Mouse (Mus musculus): ENCODE measurements around the gene Cited2. TPM values are rescaled to one million over a fixed set of nuclear protein-coding genes. Genes with fewer than 3 reads are reported as not detected.

Gene Cited2
- polyA plus RNA-seq (2012; rRNA removed): 105 and 113 TPM in 2 replicates

- TF ChIP-seq CTCF (IDR thresholded peaks at IDR 0.05; ENCODE audit: borderline replicate concordance, extremely low read depth, insufficient read depth, insufficient read length): peak; percentile 53; the same call in 1 of the 2 replicates
- peak; percentile 95 for TF ChIP-seq POLR2A (IDR thresholded peaks at IDR 0.05; ENCODE audit: borderline replicate concordance, extremely low read depth, insufficient read depth, insufficient read length, poor library complexity, severe bottlenecking)
- DNase-seq (ENCODE audit: low read depth): peak; percentile 98
Measured at GRCm38 (mm10) chr10:17722653-17723410, at the start of gene Cited2. Gene Cited2 (plus strand): TSS chr10:17723218.

- no peak for TF ChIP-seq CTCF (IDR thresholded peaks at IDR 0.05; ENCODE audit: borderline replicate concordance, extremely low read depth, insufficient read depth, insufficient read length)
- no peak for TF ChIP-seq POLR2A (IDR thresholded peaks at IDR 0.05; ENCODE audit: borderline replicate concordance, extremely low read depth, insufficient read depth, insufficient read length, poor library complexity, severe bottlenecking)
Measured at GRCm38 (mm10) chr10:17674454-17674853, 48.6 kb upstream of the Cited2 start.

GRCm38 (mm10) chr10:17674869-17675268 lies 48.1 kb upstream of the Cited2 start:
- DNase-seq (ENCODE audit: low read depth): no peak
- TF ChIP-seq POLR2A (IDR thresholded peaks at IDR 0.05; ENCODE audit: borderline replicate concordance, extremely low read depth, insufficient read depth, insufficient read length, poor library complexity, severe bottlenecking) (no peak), CTCF (IDR thresholded peaks at IDR 0.05; ENCODE audit: borderline replicate concordance, extremely low read depth, insufficient read depth, insufficient read length) (no peak)

More at GRCm38 (mm10) chr10:17674454-17674853, 48.6 kb upstream of the Cited2 start:
- DNase-seq (ENCODE audit: low read depth): no peak

GRCm38 (mm10) chr10:17676464-17676863 lies 46.6 kb upstream of the Cited2 start:
- TF ChIP-seq POLR2A (IDR thresholded peaks at IDR 0.05; ENCODE audit: borderline replicate concordance, extremely low read depth, insufficient read depth, insufficient read length, poor library complexity, severe bottlenecking): no peak
- TF ChIP-seq CTCF (IDR thresholded peaks at IDR 0.05; ENCODE audit: borderline replicate concordance, extremely low read depth, insufficient read depth, insufficient read length): no peak
- DNase-seq (ENCODE audit: low read depth): no peak

GRCm38 (mm10) chr10:17677308-17677707 lies 45.7 kb upstream of the Cited2 start:
- TF ChIP-seq POLR2A (IDR thresholded peaks at IDR 0.05; ENCODE audit: borderline replicate concordance, extremely low read depth, insufficient read depth, insufficient read length, poor library complexity, severe bottlenecking) (no peak), CTCF (IDR thresholded peaks at IDR 0.05; ENCODE audit: borderline replicate concordance, extremely low read depth, insufficient read depth, insufficient read length) (no peak)
- no peak for DNase-seq (ENCODE audit: low read depth)

GRCm38 (mm10) chr10:17680432-17681382 lies 42.3 kb upstream of the Cited2 start:
- no peak for DNase-seq (ENCODE audit: low read depth)
- TF ChIP-seq CTCF (IDR thresholded peaks at IDR 0.05; ENCODE audit: borderline replicate concordance, extremely low read depth, insufficient read depth, insufficient read length) (no peak), POLR2A (IDR thresholded peaks at IDR 0.05; ENCODE audit: borderline replicate concordance, extremely low read depth, insufficient read depth, insufficient read length, poor library complexity, severe bottlenecking) (no peak)

- no peak for TF ChIP-seq POLR2A (IDR thresholded peaks at IDR 0.05; ENCODE audit: borderline replicate concordance, extremely low read depth, insufficient read depth, insufficient read length, poor library complexity, severe bottlenecking)
- TF ChIP-seq CTCF (IDR thresholded peaks at IDR 0.05; ENCODE audit: borderline replicate concordance, extremely low read depth, insufficient read depth, insufficient read length): no peak
- no peak for DNase-seq (ENCODE audit: low read depth)
Measured at GRCm38 (mm10) chr10:17681386-17681785, 41.6 kb upstream of the Cited2 start.

GRCm38 (mm10) chr10:17683852-17684428 lies 39.1 kb upstream of the Cited2 start:
- DNase-seq (ENCODE audit: low read depth): no peak
- TF ChIP-seq POLR2A (IDR thresholded peaks at IDR 0.05; ENCODE audit: borderline replicate concordance, extremely low read depth, insufficient read depth, insufficient read length, poor library complexity, severe bottlenecking) (no peak), CTCF (IDR thresholded peaks at IDR 0.05; ENCODE audit: borderline replicate concordance, extremely low read depth, insufficient read depth, insufficient read length) (no peak)

- TF ChIP-seq POLR2A (IDR thresholded peaks at IDR 0.05; ENCODE audit: borderline replicate concordance, extremely low read depth, insufficient read depth, insufficient read length, poor library complexity, severe bottlenecking) (no peak), CTCF (IDR thresholded peaks at IDR 0.05; ENCODE audit: borderline replicate concordance, extremely low read depth, insufficient read depth, insufficient read length) (no peak)
- no peak for DNase-seq (ENCODE audit: low read depth)
Measured at GRCm38 (mm10) chr10:17689806-17690205, 33.2 kb upstream of the Cited2 start.

- TF ChIP-seq CTCF (IDR thresholded peaks at IDR 0.05; ENCODE audit: borderline replicate concordance, extremely low read depth, insufficient read depth, insufficient read length): no peak
- TF ChIP-seq POLR2A (IDR thresholded peaks at IDR 0.05; ENCODE audit: borderline replicate concordance, extremely low read depth, insufficient read depth, insufficient read length, poor library complexity, severe bottlenecking): no peak
- no peak for DNase-seq (ENCODE audit: low read depth)
Measured at GRCm38 (mm10) chr10:17691709-17692108, 31.3 kb upstream of the Cited2 start.

GRCm38 (mm10) chr10:17695801-17696200 lies 27.2 kb upstream of the Cited2 start:
- DNase-seq (ENCODE audit: low read depth): no peak
- TF ChIP-seq POLR2A (IDR thresholded peaks at IDR 0.05; ENCODE audit: borderline replicate concordance, extremely low read depth, insufficient read depth, insufficient read length, poor library complexity, severe bottlenecking) (no peak), CTCF (IDR thresholded peaks at IDR 0.05; ENCODE audit: borderline replicate concordance, extremely low read depth, insufficient read depth, insufficient read length) (no peak)

Data from brain, embryonic 14.5 days (tissue).